Mouse (Mus musculus) lung, postnatal 0 days (tissue): ENCODE results near the gene Sod3. TPM values are rescaled to one million over a fixed set of nuclear protein-coding genes. Genes with fewer than 3 reads are reported as not detected.

Experiments used
- ATAC-seq: fragments of 200-750 bp; cut with Nextera tagmentation; 2 replicates; pipeline ENCODE4 v1.8.0; 2017; ENCODE audit warnings: moderate library complexity
- DNase-seq: peaks from one replicate; pipeline ENCODE4 v3.0.0-alpha.2; 2016; ENCODE audit warnings: low spot score
- H3K27ac ChIP-seq: fragments of 300-500 bp; sonication (generic); 2 replicates; pipeline ENCODE4 v1.5.1; 2014; ENCODE audit warnings: antibody characterized with exemption, mild to moderate bottlenecking, low read length, mixed read lengths
- H3K27me3 ChIP-seq: fragments of 300-500 bp; sonication (generic); replicated peaks from 2 replicates; pipeline ENCODE4 v1.6.1; 2014; ENCODE audit warnings: low read length, mixed read lengths; ENCODE audit not compliant: insufficient read depth
- H3K36me3 ChIP-seq: fragments of 300-500 bp; sonication (generic); 2 replicates; pipeline ENCODE4 v1.6.1; 2014; ENCODE audit warnings: low read length, mixed read lengths; ENCODE audit not compliant: insufficient read depth
- H3K4me1 ChIP-seq: fragments of 300-500 bp; sonication (generic); 2 replicates; pipeline ENCODE4 v1.6.1; 2014; ENCODE audit warnings: antibody characterized with exemption, low read depth, low read length, mixed read lengths; ENCODE audit not compliant: insufficient read depth
- H3K4me2 ChIP-seq: fragments of 300-500 bp; sonication (generic); replicated peaks from 2 replicates; pipeline ENCODE4 v1.6.1; 2014; ENCODE audit warnings: low read depth, mild to moderate bottlenecking, low read length, moderate library complexity, mixed read lengths
- H3K4me3 ChIP-seq: fragments of 300-500 bp; sonication (generic); 2 replicates; pipeline ENCODE4 v1.5.1; 2014; ENCODE audit warnings: low read depth, low read length
- H3K9ac ChIP-seq: fragments of 300-500 bp; sonication (generic); replicated peaks from 2 replicates; pipeline ENCODE4 v1.6.1; 2014; ENCODE audit warnings: low read depth, mild to moderate bottlenecking
- H3K9me3 ChIP-seq: fragments of 300-500 bp; sonication (generic); 2 replicates; pipeline ENCODE4 v1.6.1; 2016; ENCODE audit warnings: low read length, mixed read lengths
- CTCF ChIP-seq: IDR thresholded peaks from 2 replicates; pipeline ENCODE4 v1.5.1; 2016; ENCODE audit warnings: antibody characterized with exemption, mild to moderate bottlenecking
- EP300 ChIP-seq: IDR thresholded peaks from 2 replicates; pipeline ENCODE4 v1.6.1; 2016; ENCODE audit warnings: antibody characterized with exemption, mild to moderate bottlenecking, control low read depth
- WGBS: fragments of 180-500 bp; shearing (Covaris S2); extraction: QIAGEN DNeasy Blood & Tissue Kit; methylation state at CpG from one replicate; pipeline ENCODE4 v1.1.7; 2014; 5-methylcytosine and 5-hydroxymethylcytosine counted together
- polyA plus RNA-seq: library from polyadenylated mRNA; unstranded; fragments of >200 nt; fragmentation: Nextera tagmentation; extraction: Ambion mirVana; gene quantifications from 2 replicates; pipeline ENCODE4 v1.2.1, GENCODE M21; 2015

The Sod3 gene
- 11.9 and 16.8 TPM in 2 replicates for polyA plus RNA-seq

DNA sequence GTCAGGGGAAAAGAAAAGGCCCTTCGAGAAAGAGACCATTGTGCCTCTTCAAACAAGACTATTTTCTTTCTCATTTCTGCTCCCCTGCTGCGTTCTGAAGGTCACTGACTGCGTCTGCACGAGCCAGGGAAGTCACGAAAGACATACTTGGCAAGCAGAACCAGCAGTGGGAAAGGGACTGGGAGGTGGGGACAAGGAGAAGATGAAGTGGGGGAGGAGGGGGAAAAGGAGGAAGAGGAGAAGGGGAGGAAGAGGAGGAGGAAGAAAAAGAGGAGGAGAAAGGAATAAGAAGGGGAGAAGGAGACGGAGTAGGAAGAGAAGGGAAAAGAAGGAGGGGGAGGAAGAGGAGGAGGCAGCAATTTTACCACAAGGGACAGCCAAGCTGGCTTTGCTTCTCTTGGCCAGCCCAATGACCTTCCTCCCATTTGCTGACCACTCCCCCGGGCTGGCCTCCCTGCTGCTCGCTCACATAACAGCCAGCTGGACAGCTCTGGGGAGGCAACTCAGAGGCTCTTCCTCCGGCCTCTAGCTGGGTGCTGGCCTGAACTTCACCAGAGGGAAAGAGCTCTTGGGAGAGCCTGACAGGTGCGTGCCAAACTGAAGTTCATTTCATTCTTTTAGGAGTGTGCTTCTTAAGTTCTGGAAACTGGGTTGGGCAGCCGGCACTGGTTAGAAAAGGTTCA is at the start of gene Sod3:
TSS of gene Sod3 (plus strand) at position 324 of the 683 bp plus-strand sequence.
- H3K9me3 ChIP-seq = no peaks in the 10 kb centered on the region
- no peaks in the 10 kb centered on the region for H3K27me3 ChIP-seq
- TF ChIP-seq CTCF = peak; percentile 16; the same call in 1 of the 2 replicates
- no peak for TF ChIP-seq EP300
- no peak within 1 kb of the TSS for H3K27ac ChIP-seq
- WGBS = 18% methylated on average over 11 of the region's 11 CpGs
- no peak within 1 kb of the TSS; the same call in 1 of the 2 replicates for H3K9ac ChIP-seq
- no peak within 1 kb of the TSS for H3K4me3 ChIP-seq
- ATAC-seq = peak; percentile 70
- peak within 1 kb of the TSS; percentile 19; the same call in 1 of the 2 replicates for H3K4me2 ChIP-seq
- DNase-seq = peak; percentile 60
- peaks cover 12% of the 10 kb centered on the region for H3K4me1 ChIP-seq
- no peaks in the 10 kb centered on the region for H3K36me3 ChIP-seq

GRCm38 (mm10) chr5:52316926-52317325 is 46.7 kb upstream of the Sod3 start:
- H3K4me3 ChIP-seq = no peak overlapping the region
- DNase-seq (no peak), ATAC-seq (no peak)
- H3K36me3 ChIP-seq = no peaks in the 10 kb centered on the region
- H3K9me3 ChIP-seq = no peaks in the 10 kb centered on the region
- H3K27me3 ChIP-seq = no peaks in the 10 kb centered on the region
- TF ChIP-seq CTCF (no peak), EP300 (no peak)
- WGBS = 53% methylated on average over 7 of the region's 7 CpGs
- H3K4me2 ChIP-seq = no peak overlapping the region
- H3K9ac ChIP-seq = no peak overlapping the region
- H3K27ac ChIP-seq = no peak overlapping the region
- no peaks in the 10 kb centered on the region for H3K4me1 ChIP-seq

DNA sequence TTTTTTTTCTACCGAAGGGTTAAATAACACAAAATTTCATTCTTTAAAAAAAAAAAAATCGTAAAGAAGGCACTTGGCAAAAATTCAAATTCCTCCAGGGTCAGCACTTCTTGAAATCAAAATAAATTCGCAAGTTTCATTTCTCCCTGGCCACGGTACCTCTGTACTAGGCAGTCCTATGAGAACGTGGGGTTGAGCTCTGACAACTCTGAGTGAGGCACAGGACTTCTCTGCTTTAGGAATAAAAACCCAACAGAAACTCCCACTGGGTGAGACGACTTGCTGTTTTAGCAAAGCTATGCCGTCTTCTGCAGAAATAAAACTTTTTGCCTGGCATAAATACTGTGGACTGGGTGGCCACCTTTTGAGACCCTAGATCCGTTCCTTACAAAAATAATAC is 44.1 kb upstream of the Sod3 start:
- no peak overlapping the region for H3K4me2 ChIP-seq
- H3K4me3 ChIP-seq = no peak overlapping the region
- H3K9me3 ChIP-seq = no peaks in the 10 kb centered on the region
- no peaks in the 10 kb centered on the region for H3K27me3 ChIP-seq
- H3K27ac ChIP-seq = no peak overlapping the region
- no peaks in the 10 kb centered on the region for H3K36me3 ChIP-seq
- no peak overlapping the region for H3K9ac ChIP-seq
- no peaks in the 10 kb centered on the region for H3K4me1 ChIP-seq
- TF ChIP-seq EP300 (no peak), CTCF (no peak)
- no peak for DNase-seq
- 24% methylated on average over 8 of the region's 8 CpGs for WGBS
- ATAC-seq = no peak

DNA sequence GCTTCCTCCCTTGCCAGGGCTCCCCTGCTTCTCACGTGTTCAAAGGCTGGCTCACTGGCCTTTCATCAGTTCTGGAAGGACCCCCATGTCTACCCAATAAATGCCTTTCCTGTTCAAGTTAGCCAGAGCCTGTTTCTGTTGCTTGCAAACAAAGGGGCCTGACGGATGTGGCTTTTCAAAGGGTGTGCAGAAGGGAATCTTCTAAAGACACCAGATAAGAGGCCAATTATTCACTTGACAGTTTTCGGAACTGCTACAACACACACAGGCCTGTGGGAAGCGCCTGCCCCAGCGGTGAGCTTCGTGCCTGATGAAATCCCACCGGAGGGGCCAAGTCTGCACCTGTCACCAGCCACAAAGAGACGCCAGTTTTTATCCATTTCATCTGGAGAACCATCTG is 31.5 kb upstream of the Sod3 start:
- Histone ChIP-seq H3K9ac (no peak overlapping the region), H3K4me2 (no peak overlapping the region), H3K27ac (no peak overlapping the region), H3K4me3 (no peak overlapping the region), H3K36me3 (no peaks in the 10 kb centered on the region), H3K4me1 (no peaks in the 10 kb centered on the region), H3K27me3 (no peaks in the 10 kb centered on the region), H3K9me3 (no peaks in the 10 kb centered on the region)
- no peak for ATAC-seq
- 25% methylated on average over 8 of the region's 8 CpGs for WGBS
- no peak for DNase-seq
- TF ChIP-seq CTCF = no peak
- no peak for TF ChIP-seq EP300

GRCm38 (mm10) chr5:52335590-52335989 is 28.0 kb upstream of the Sod3 start:
- Histone ChIP-seq H3K27ac (no peak overlapping the region), H3K27me3 (no peaks in the 10 kb centered on the region), H3K4me2 (no peak overlapping the region), H3K9ac (no peak overlapping the region), H3K9me3 (no peaks in the 10 kb centered on the region), H3K4me3 (no peak overlapping the region), H3K36me3 (no peaks in the 10 kb centered on the region), H3K4me1 (no peaks in the 10 kb centered on the region)
- peak; percentile 52; the same call in 1 of the 2 replicates for TF ChIP-seq EP300
- TF ChIP-seq CTCF = no peak
- ATAC-seq (peak; percentile 85), DNase-seq (peak; percentile 58)
- 48% methylated on average over 3 of the region's 3 CpGs for WGBS

DNA sequence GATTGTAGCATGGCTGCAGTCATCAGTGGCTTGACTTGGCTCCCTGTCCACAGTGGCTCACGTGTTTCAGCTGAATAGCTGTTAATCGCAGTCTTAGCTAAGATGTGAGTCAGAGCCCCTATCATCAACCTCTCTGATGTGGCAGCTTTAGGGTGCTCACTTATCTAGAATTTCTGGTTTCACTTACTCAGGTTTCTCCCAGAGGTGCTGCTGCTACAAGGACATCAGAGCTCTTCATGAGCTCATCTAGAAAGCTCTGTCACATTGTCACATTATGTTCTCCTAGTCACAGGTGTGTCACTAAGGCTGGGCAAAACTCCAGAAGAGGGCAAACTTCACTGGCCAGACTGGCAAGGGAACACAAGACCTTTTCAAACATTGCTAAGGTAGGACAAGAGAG is 24.5 kb upstream of the Sod3 start:
- H3K27ac ChIP-seq = no peak overlapping the region
- no peak overlapping the region for H3K4me3 ChIP-seq
- no peak for TF ChIP-seq EP300
- TF ChIP-seq CTCF = no peak
- WGBS = 73% methylated on average over 2 of the region's 2 CpGs
- H3K9me3 ChIP-seq = no peaks in the 10 kb centered on the region
- H3K4me1 ChIP-seq = no peaks in the 10 kb centered on the region
- no peak for DNase-seq
- no peak overlapping the region for H3K9ac ChIP-seq
- no peak overlapping the region for H3K4me2 ChIP-seq
- H3K36me3 ChIP-seq = no peaks in the 10 kb centered on the region
- ATAC-seq = no peak
- no peaks in the 10 kb centered on the region for H3K27me3 ChIP-seq
